Mouse (Mus musculus) forelimb bud, embryonic 11.5 days (tissue): Measurements from ENCODE around the gene Fam25c.
A peak's percentile ranks its signal among the peaks of the same experiment; 100 is the strongest.

Experiments
- DNase-seq: peaks from one replicate; pipeline ENCODE4 v3.0.0-alpha.2; 2012; ENCODE audit warnings: low read depth, low spot score

Gene Fam25c

GRCm38 (mm10) chr14:34355301-34355700 lies at the start of gene Fam25c:
Gene Fam25c, minus strand, starts transcription at chr14:34355433.
- DNase-seq: no peak

GRCm38 (mm10) chr14:34403424-34403823 lies 48.2 kb upstream of the Fam25c start:
- no peak for DNase-seq

- DNase-seq: no peak
Measured at GRCm38 (mm10) chr14:34402871-34403270, 47.6 kb upstream of the Fam25c start.

GRCm38 (mm10) chr14:34401135-34401534 lies 45.9 kb upstream of the Fam25c start:
- DNase-seq: peak; percentile 80

GRCm38 (mm10) chr14:34400021-34400420 lies 44.8 kb upstream of the Fam25c start:
- DNase-seq: no peak

GRCm38 (mm10) chr14:34399301-34399700 lies 44.1 kb upstream of the Fam25c start:
- DNase-seq: no peak

GRCm38 (mm10) chr14:34398901-34399300 lies 43.7 kb upstream of the Fam25c start:
- no peak for DNase-seq

GRCm38 (mm10) chr14:34397871-34398270 lies 42.6 kb upstream of the Fam25c start:
- no peak for DNase-seq

- no peak for DNase-seq
Measured at GRCm38 (mm10) chr14:34393295-34393694, 38.1 kb upstream of the Fam25c start.

- DNase-seq: no peak
Measured at GRCm38 (mm10) chr14:34382921-34383704, 27.9 kb upstream of the Fam25c start.

- peak; percentile 62 for DNase-seq
Measured at GRCm38 (mm10) chr14:34378560-34379331, 23.5 kb upstream of the Fam25c start.

GRCm38 (mm10) chr14:34377121-34377520 lies 21.9 kb upstream of the Fam25c start:
- no peak for DNase-seq

GRCm38 (mm10) chr14:34375941-34376340 lies 20.7 kb upstream of the Fam25c start:
- no peak for DNase-seq

- no peak for DNase-seq
Measured at GRCm38 (mm10) chr14:34375415-34375904, 20.2 kb upstream of the Fam25c start, which contains the start of gene Mmrn2. Gene Mmrn2, plus strand, starts transcription at chr14:34375465.

GRCm38 (mm10) chr14:34374577-34374976 lies 19.3 kb upstream of the Fam25c start, which contains the start of gene Sncg:
Gene Sncg, minus strand, starts transcription at chr14:34374789.
- DNase-seq: no peak

- DNase-seq: no peak
Measured at GRCm38 (mm10) chr14:34373581-34373980, 18.3 kb upstream of the Fam25c start.

- DNase-seq: peak; percentile 52
Measured at GRCm38 (mm10) chr14:34372646-34373045, 17.4 kb upstream of the Fam25c start.

GRCm38 (mm10) chr14:34371763-34372162 lies 16.5 kb upstream of the Fam25c start:
- DNase-seq: no peak

- no peak for DNase-seq
Measured at GRCm38 (mm10) chr14:34370921-34371320, 15.7 kb upstream of the Fam25c start.

- DNase-seq: no peak
Measured at GRCm38 (mm10) chr14:34370203-34370602, 15.0 kb upstream of the Fam25c start.

GRCm38 (mm10) chr14:34365147-34365507 lies 9.9 kb upstream of the Fam25c start:
- DNase-seq: no peak
